Mouse (Mus musculus): ENCODE results near the gene Pld4. TPM values are rescaled to one million over a fixed set of nuclear protein-coding genes. Genes with fewer than 3 reads are reported as not detected.

The Pld4 gene
- total RNA-seq, 2 experiments from 2014 or later, result 9.7 to 10.0 TPM

- no peak for DNase-seq (ENCODE audit: low spot score in 2 of 2)
These were observed 23.4 kb upstream of the Pld4 start for GRCm38 (mm10) chr12:112737081-112737480.

- peak; percentile 58 to 63 for DNase-seq (ENCODE audit: low spot score in 2 of 2)
These were observed 22.7 kb upstream of the Pld4 start for GRCm38 (mm10) chr12:112737761-112738160.

GRCm38 (mm10) chr12:112738281-112739022 lies 22.0 kb upstream of the Pld4 start:
- DNase-seq (ENCODE audit: low spot score in 2 of 2), result no peak

GRCm38 (mm10) chr12:112739023-112739568 lies 21.4 kb upstream of the Pld4 start:
- no peak for DNase-seq (ENCODE audit: low spot score in 2 of 2)

GRCm38 (mm10) chr12:112742768-112743167 lies 17.7 kb upstream of the Pld4 start:
- no peak for DNase-seq (ENCODE audit: low spot score in 2 of 2)

GRCm38 (mm10) chr12:112743168-112743975 lies 17.1 kb upstream of the Pld4 start:
- peak; percentile 85 to 90 for DNase-seq (ENCODE audit: low spot score in 2 of 2)

- DNase-seq (ENCODE audit: low spot score in 2 of 2), result no peak
These were observed 16.2 kb upstream of the Pld4 start for GRCm38 (mm10) chr12:112744211-112744610.

GRCm38 (mm10) chr12:112744891-112745580 lies 15.4 kb upstream of the Pld4 start:
- no peak for DNase-seq (ENCODE audit: low spot score in 2 of 2)

GRCm38 (mm10) chr12:112745716-112746115 lies 14.7 kb upstream of the Pld4 start:
- DNase-seq (ENCODE audit: low spot score in 2 of 2), result no peak

GRCm38 (mm10) chr12:112746461-112746807 lies 14.0 kb upstream of the Pld4 start:
- no peak for DNase-seq (ENCODE audit: low spot score in 2 of 2)

- no peak for DNase-seq (ENCODE audit: low spot score in 2 of 2)
These were observed 13.4 kb upstream of the Pld4 start for GRCm38 (mm10) chr12:112746808-112747605.

- no peak for DNase-seq (ENCODE audit: low spot score in 2 of 2)
These were observed 12.9 kb upstream of the Pld4 start for GRCm38 (mm10) chr12:112747606-112747970.

GRCm38 (mm10) chr12:112750976-112751375 lies 9.5 kb upstream of the Pld4 start:
- DNase-seq (ENCODE audit: low spot score in 2 of 2), result no peak

GRCm38 (mm10) chr12:112752399-112752798 lies 8.1 kb upstream of the Pld4 start:
- no peak for DNase-seq (ENCODE audit: low spot score in 2 of 2)

- DNase-seq (ENCODE audit: low spot score in 2 of 2), result no peak
These were observed 4.6 kb upstream of the Pld4 start for GRCm38 (mm10) chr12:112755900-112756299.

GRCm38 (mm10) chr12:112757896-112758295 lies 2.6 kb upstream of the Pld4 start:
- no peak for DNase-seq (ENCODE audit: low spot score in 2 of 2)

GRCm38 (mm10) chr12:112759471-112759870 lies 984 bp upstream of the Pld4 start:
- DNase-seq (ENCODE audit: low spot score in 2 of 2), result no peak

- DNase-seq (ENCODE audit: low spot score in 2 of 2), result no peak
These were observed 956 bp downstream of the Pld4 start for GRCm38 (mm10) chr12:112761411-112761810.

GRCm38 (mm10) chr12:112762018-112762417 lies 1.6 kb downstream of the Pld4 start:
- DNase-seq (ENCODE audit: low spot score in 2 of 2), result no peak

GRCm38 (mm10) chr12:112763176-112763575 lies 2.7 kb downstream of the Pld4 start:
- DNase-seq (ENCODE audit: low spot score in 2 of 2), result no peak

GRCm38 (mm10) chr12:112764141-112764540 lies 3.7 kb downstream of the Pld4 start:
- no peak for DNase-seq (ENCODE audit: low spot score in 2 of 2)
